Mouse (Mus musculus) forelimb bud, embryonic 11.5 days (tissue): ENCODE data around the gene Gm42420.

Experiments
- DNase-seq: peaks from one replicate; pipeline ENCODE4 v3.0.0-alpha.2; 2012; ENCODE audit warnings: low read depth, low spot score

Gm42420 gene

DNA sequence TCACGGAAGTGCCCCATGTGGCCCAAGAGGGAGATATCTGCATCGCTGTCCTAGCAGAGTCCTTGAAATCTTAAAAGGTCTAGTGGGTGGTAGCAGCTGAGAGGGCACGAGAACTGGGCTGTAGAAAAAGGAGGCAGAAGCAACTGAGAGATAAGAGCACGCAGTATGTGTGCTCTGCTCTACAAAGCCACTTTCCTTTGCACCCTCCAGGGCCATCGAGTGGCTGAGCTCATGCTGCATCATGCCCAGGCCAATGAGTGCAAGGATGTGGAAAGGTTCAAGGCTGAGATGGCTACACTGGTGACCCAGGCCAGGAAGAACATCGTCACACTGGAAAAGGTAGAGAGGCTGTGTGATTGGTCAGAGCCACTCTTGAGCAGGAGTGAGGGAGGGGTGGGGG, at the start of gene Gm42420:
TSS of gene Gm42420 (plus strand) at position 237 of the 400 bp plus-strand sequence.
- DNase-seq, result no peak

DNA sequence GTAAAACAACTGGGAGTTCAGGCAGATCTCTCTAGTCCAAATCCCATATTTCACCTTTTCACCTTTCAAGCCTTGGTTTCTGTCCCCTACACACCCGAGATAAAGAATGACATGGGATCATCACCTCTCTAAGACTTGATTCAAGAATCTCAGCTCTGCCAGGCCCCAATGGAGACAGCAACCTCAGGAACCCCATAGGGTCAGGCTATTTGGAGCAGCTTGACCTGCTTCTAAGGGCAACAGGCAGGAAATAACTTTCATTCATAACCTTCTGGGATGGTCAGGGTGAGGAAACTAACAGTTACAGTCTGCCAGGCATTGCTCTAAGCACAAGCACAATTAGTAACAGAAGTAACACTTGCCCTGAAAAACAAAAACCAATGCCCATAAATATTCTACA, 48.9 kb upstream of the Gm42420 start:
- DNase-seq, result no peak

DNA sequence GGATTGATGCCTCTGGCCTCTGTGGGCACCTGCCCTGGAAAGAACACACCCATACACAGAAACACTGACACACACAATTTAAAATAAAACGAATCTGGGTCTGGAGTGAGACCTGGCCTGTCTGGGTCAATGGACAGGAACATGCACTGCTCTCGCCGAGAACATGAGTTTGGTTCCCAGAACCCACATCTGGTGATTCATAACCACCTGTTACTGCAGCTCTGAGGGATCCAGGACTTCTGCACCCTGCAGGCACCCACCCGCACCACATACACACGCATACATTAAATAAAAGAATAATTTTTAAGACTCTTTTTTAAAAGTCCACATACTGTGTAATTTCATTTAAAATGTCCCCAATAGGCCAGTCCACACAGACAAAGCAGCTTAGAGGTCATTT, 48.3 kb upstream of the Gm42420 start:
- no peak for DNase-seq

DNA sequence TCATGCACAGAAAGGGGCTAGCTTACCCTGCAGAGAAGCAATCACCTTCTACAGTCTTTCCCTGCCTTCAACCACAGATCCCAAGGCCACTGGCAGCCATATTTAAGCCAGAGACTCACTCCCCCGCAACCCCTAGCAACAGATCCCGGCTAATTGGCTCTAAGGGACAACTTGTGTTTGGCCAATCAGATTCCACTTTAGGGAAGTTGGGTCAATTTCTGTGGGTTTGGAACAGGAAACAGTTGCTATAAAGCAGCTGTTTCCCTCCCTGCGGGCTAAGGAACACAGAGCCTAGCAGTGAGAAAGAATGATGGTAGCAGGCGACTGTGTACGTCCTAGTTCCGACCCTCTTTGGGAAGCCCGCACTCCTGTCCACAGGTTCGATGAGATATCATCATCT, 47.3 kb upstream of the Gm42420 start:
- peak; percentile 57 for DNase-seq

DNA sequence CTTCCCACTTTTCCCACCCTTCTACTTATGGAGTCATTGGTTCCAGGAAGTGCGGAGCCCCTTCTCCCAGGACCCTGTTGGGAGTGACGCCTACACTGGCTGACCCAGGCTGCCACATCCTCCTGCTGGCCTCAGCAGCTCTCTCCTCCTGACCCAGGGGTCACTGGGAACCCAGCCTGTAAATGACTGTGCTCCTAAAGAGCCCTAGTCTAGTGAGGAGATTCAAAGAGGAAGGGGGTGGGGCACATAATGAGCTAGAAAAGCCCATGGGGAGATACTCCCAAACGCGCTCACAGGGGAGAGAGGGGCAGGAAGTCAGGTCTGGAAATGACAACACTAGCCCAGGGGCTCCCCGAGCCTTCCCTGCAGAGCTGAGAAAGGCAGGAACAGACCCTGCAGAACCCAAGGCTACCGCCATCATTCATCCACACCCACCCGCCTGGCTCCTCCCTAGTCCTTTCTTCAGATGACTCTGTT, 45.8 kb upstream of the Gm42420 start:
- no peak for DNase-seq

DNA sequence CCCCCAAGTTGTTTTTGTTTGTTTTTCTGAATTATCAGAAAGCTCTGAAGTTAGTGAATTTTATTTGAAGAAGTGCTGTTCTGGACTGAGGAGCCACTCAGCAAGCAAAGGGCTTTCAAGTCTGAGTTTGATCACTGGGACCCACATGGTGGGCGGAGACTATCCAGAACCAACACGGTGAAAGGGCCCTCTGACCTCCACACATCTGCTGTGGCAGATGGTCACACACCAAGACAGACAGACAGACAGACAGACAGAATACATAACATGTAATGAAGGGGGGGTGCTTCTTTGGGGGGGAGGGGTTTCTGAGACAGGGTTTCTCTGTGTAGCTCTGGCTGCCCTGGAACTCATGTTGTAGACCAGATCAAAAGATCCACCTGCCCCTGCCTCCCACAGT, 45.0 kb upstream of the Gm42420 start:
- DNase-seq, result no peak

DNA sequence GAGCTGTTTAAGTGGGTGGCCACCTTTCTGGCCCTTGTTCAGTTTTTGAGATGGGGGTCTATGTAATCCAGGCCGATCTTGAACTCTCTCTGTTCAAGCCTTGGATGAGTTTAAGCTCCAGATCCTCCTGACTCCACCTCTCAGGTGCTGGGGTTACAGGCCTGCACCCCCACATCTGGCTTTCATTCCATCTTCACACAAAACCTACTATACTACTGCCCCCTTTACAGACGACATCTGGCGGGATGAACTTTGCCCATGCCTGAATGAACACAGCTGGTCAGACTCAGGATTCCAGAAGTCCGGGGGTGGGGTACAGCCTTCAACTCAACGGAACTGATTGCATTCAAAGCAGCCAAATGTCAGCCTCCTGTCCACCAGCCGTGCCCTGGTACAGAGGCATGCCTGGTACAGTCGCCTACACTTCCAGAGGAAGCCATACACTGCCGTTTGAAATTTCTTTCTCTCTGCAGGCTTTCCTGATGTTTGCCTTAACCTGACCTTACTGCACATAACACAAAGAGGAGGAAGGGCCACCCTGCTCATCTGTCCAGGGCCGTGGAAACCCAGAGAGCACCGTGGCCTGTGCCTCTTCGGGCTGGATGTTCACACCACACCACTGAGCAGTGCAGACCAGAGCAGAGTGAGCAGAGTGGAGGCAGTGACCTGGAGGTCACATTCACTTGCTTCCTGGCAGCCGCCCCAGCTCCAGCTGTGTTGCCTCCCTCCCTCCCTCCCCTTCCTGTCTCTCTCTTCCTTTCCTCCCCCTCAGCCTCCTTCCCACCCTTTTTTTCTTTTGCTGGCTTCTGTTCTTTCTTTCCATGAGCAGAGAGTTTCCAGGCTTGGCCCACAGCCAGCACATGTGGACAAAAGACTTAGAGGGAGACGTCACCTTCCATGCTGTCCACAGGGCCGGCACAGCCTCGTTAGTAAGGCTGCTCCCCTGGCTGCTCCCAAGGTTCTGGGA, 42.6 kb upstream of the Gm42420 start:
- DNase-seq, result peak; percentile 85

DNA sequence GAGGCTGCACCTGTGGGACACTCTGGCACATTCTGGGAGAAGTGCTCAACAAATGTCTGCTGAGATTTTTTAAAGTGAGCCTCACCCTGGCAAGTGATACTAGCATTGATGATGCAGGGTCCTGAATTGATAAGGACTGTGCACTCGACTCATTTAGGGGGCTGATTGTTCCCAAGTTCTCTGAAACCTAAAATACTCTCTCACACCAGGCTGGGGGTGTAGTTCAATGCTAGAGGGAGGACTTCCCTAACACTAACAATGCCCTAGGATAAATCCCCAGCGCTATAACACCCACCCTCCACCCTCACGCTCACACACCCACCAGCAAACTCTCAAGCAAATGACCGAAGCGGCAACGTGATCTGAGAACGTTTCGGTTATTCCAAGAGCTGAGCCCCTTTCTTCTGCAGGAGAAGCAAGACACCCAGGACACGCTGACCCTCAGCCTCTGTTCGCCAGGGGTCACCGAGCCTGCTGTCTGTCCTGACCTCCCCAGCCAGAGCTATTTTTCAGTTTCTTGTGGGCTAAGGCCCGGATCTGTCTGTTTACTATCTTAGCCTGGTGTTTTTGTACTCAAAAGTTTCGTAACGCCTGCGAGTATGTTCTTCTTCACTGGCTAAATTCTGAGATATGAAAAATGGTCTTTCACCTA, 41.7 kb upstream of the Gm42420 start:
- no peak for DNase-seq

DNA sequence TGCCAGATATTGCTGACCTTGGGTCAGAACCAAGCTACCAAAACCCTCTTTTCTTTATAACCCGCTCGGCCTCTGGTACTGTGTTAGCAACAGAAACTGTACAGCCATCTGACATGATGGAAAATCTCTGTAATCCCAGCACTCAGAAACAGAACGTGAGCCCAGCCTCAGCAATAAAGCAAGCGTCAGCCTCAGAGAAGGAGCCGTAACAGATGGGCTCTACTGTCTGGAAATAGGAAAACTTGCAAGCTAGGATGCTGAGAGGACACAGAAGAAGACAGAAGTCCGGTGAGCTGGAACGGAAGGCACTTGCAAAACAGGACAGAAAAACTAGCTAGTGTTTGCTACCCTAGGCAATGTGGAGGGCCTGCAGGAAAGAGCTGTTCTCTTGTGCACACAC, 40.1 kb upstream of the Gm42420 start:
- DNase-seq, result no peak

DNA sequence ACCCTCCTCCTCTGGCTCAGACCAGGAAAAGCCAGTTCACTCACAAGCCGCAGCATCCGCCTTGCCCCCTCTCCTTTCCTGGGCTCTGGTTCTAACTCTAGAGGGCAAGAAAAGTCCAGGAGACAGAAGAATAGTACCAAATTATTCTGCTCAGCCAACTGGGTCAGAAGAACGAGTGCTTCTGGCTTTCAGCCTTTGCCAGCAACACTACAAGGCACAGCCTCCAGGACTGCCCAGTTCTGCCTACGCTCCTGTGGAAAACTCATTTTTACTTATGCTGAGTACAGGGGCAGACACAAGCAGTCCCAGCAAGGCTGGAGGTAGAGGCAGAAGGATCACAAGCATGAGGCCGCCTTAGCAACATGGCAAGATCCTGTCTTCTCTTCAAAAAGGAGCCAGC, 37.5 kb upstream of the Gm42420 start:
- no peak for DNase-seq

DNA sequence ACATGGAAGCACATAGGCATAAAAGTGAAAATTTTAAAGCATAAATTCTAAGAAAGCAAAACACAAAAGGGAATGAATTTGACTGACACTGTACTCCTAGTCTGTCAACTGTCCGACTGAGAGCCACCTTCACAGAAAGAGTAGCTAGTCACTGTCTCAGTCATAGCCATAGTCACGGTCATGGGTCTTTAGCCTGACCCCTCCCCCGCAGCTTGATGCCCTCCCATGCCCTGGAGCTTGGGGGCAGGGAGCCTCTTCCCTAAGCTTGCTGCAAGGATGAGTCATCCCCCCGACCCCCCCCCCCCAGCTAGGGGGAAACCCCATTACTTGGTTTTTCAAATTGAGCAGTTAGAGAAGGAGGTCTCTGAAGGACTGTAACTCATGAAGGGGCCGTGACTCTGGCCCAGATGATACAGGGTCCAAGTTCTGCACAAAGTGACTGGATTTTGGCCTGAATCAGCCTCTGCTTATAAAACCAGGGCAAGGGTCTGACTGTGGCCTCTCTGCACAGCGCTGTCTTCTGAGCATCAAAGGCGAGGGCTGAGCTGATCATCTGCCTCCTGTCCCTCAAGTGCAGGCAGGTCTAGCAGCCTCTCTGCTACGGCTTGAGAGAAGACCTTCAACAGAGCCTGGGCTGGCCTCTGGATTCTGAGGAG, 33.4 kb upstream of the Gm42420 start:
- DNase-seq, result no peak

DNA sequence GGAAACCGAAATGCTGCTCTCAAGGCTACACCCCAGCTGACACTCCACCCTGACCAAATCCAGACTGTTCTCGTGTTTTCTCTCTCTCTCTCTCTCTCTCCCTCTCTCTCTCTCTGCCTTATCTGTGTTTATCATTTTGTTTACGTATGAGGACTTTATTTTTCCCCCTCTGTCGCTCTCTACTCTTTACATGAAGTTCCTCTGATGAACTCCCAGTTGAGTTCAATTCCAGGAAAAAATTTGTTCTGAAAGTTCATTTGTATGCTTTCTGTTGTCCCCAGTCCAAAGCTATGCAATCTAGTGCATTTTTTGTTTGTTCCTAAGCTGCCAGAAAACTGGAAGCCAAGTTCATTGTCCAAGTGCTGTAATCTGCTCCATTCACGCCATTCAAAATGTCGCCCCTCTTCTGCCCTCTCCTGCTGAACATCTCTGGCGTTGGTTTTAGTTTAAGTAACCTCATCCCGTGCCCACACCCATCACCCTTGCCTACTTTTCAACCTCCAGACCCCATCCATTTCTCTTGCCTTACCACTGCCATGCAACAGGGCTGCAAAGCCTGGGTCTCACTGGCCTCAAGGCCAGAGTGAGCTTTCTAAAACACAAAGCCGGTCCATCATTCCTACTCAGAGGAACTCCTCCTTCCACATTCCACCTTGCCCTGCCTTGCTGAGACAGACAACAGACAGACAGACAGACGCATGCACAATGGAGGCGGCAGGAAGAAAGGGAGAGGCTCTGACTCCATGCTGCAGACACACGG, 30.5 kb upstream of the Gm42420 start:
- DNase-seq, result no peak

DNA sequence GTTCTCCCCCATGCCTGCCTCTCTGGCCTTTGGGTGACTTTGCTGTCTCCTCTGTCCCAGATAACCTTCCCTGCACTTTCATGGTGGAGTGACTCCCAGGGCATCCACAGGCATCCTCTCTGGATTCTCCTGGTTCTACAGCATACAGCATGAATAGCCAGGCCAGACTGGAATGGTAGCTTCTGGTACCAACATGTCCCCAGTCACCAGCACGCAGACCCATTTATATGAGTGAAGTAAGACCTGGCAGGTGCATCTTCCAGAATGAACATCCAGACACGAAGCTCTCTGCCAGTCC, 30.0 kb upstream of the Gm42420 start:
- no peak for DNase-seq

DNA sequence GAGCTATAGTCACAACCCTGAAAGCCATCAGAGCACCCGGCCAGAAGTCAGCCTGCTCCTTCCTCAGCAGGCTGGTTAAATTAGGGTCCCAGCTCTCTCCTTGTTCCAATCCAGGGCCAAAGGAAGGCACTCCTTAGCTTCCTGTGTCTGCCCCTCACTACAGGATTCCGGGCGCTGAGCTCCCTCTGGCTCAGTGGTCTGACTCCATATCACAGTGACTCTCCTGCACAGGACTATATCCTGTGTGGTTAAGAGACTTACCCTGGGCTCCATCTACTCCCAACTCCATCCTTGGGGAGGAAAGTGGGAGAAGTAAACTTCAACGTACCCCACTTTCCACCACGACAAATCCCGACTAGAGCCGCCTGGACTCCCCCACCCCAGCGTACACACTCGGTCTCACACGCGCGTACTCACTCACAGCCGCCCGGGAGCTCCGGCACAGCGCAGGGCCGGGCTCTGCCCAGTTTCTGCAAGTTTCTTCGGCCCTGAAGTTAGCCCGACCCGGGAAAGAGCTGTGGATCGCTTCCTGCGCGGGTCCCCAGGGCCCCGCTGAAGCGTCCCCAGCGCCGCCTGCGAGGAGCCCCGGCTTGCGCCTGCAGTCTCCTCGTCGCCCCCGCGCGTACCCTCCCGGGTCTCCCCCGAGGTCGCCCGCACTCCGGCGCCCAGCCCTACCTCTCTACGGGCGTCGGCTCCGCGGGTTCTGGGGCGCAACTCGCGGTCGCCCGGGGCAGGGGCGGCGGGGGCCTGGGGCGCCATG, 28.5 kb upstream of the Gm42420 start:
- DNase-seq, result peak; percentile 42

DNA sequence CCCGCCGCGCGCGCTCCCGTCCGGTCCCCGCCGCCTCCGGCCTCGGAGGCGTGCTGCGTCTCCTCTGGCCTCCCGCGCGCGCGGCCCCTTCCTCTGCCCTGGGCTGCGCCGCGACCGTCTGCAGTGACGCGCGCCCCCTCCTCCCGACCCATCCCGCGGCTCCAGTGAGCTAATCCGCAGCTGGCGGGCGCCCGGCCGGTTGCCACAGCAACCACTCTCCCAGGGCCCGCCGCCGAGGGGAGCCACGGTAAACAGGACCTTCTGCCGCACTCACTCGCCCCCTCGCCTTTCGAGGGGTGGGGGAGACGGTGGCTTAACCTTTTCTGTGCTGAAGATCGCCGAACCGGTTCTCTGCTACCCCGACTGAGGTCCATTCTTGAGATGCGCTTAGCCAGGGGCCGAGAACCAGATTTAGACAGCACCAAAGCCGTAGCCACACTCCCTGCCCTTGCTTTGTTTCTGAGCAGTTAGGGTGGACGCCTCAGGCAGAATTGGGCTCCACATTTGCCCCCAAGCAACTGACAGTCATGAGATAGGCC, 27.8 kb upstream of the Gm42420 start, which contains the start of gene Dennd2a:
TSS of gene Dennd2a (minus strand) at position 145 of the 539 bp plus-strand sequence.
- peak; percentile 85 for DNase-seq

DNA sequence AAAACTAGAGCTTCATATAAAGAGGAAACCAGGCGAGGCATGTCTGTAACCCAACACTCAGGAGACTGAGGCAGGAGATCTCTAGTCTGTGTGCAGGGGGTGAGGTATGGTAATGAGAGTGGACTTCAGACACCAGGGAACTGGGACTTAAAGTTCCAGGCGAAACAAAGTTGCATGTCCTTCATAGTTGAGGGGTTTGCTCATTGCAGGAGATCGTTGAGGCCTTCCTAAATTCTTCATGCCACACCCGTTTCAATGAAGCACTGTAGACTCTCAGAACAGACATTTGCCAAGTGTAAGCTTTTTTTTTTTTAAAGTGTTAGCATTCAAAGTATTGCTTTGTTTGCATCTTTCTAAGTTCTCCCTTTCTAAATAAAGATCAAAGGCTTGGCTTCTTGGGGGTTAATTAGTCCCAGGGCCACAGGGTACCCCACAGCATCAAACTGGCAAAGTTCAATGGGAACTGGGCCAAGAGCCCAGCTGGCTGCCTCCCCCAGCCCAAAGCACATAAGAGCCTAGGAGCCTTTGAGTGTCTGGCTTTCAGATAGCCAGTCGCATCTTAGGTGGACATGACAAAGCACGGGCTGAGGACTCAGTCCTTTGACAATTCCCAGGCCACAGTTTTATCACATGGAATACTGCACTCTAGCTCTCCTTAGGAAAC, 26.1 kb upstream of the Gm42420 start:
- no peak for DNase-seq

DNA sequence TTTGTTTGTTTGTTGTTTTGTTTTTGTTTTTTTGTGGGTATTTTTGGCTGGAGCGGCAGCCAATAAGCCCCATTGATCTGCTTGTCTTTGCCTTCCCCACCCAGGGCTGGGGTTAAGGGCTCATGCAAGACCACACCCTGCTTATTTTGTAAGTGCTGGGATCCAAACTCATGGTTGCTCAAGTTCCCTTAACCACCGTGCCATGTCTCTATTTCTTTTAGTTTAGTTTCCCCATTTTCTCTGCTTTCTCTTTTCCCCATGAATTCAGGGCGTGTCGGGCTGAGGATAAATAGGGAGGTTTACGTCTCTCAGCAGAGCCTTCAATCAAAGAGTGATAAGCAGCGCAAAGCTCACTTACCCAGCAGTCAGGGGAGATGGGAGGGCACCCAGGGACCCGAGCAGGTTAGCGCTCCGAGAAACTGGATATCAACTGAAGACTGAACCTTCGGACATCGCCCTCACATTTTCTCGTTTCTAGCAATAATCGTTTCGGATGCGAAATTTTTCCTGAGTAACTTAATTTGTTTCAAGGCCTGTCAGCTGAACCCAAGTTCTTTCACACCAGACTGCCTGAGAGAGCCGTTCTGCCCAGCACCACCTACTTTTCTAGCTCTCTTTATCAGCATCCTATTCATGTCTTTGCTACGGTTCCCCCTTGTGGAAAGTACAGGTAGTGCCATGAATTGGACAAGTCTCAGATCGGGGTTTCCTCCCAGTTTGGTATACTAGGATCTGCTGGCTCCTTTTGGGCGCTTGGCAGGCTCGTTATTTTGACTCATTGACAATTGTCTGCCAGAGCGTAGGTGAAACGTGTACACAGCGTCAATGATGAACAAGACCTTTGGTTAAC, 23.2 kb upstream of the Gm42420 start:
- DNase-seq, result peak; percentile 89

DNA sequence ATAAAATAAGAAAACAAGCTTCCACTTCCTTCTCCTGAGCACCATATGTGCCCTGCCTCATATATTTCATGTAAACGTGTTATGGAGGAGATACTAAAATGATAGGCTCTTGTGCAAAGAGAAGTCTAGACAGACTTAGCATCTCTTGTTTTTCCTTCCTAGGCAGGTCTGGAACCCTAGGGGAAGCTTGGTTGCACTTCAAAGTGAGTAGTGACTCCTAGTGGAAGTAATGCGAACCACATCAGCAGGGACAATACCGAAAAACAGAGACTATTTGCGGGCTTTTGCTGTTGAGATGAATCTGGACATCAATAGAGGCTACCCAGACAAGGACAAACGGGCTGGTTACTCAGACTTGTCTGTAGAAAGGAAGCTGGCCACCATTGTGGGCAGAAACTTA, 18.0 kb upstream of the Gm42420 start:
- peak; percentile 64 for DNase-seq

DNA sequence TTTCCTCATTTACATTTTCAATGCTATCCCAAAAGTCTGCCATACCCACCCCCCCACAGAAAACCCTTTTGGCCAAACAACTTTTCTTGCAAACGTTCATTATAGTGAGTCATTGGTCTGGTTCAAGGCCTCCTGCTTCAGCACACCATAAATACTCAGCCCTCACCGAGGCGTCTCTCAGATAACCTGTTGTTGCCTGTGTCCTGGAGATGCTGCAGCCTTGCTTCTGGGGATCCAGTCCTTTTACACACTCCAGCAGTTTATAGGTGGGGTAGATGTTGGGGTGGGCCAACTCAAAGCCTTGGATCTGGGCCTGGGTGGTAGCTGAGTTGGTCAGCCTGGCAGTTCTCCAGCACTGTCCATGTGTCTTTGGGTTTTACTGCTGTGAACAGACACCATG, 15.1 kb upstream of the Gm42420 start:
- DNase-seq, result no peak
